Mouse (Mus musculus) kidney, adult 2 months (tissue): ENCODE measurements around the gene Tuba1b.

Source experiments
- CTCF ChIP-seq: fragments of 200-500 bp; conservative IDR thresholded peaks from 2 replicates; pipeline ENCODE4 v1.5.1; 2011; ENCODE audit warnings: low read depth, mild to moderate bottlenecking, control low read depth, low read length, moderate library complexity, mixed read lengths; ENCODE audit not compliant: insufficient read depth, insufficient read length
- POLR2A ChIP-seq: fragments of 200-500 bp; IDR thresholded peaks from one replicate; pipeline ENCODE4 v1.6.1; 2011; ENCODE audit warnings: low read depth, low read length, control low read depth

GRCm38 (mm10) chr15:98958901-98959420 is 24.6 kb upstream of the Tuba1b start:
- TF ChIP-seq CTCF (no peak), POLR2A (no peak)
